ENCODE assay signal across 12 mouse cellular contexts in the genomic region with DNA sequence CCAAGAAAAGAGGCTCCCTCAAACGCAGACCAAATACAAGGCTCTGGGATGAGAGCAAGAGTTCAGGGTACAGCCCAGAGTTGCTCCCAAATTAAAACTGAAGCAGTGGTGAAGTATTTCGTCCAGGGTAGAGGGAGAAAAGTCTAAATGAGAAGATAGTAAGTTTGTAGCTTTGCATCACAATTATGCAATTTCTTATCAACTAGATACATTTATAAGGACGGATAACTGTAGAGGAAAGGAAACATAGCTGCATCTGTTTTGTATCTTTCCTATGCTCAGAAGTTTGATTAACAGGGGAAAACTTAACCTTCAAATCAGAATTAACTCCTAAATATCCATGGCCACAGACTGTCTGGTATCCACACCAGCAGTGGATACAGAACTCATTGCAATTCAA. TPM values are rescaled to one million over a fixed set of nuclear protein-coding genes. Genes with fewer than 3 reads are reported as not detected.
DNase-seq lines count a peak whose midpoint lies in the region; ATAC-seq lines count a peak whose summit lies in the region.
"Had no signal": no experiment of that assay in that cellular context is flagged by ENCODE, and none has a peak within 500 bp of the region (broad histone marks: within the 10 kb centered on the region; RNA-seq: fewer than 3 reads in every experiment).

No protein-coding gene starts in this region.

- H3K9me3 ChIP-seq in heart, embryonic 13.5 days = no peaks in the 10 kb centered on the region
- H3K9me3 ChIP-seq in lung, embryonic 15.5 days = no peaks in the 10 kb centered on the region
- no peaks in the 10 kb centered on the region for H3K9me3 ChIP-seq in limb, embryonic 10.5 days (replicated peaks)
- no peaks in the 10 kb centered on the region for H3K9me3 ChIP-seq in stomach, embryonic 15.5 days
- H3K9me3 ChIP-seq: midbrain, embryonic 15.5 days had no signal

- peaks cover 74% of the 10 kb centered on the region for H3K4me1 ChIP-seq in heart, embryonic 13.5 days
- peaks cover 49% of the 10 kb centered on the region for H3K4me1 ChIP-seq in lung, embryonic 15.5 days
- H3K4me1 ChIP-seq in limb, embryonic 10.5 days = peaks cover 90% of the 10 kb centered on the region
- peaks cover 34% of the 10 kb centered on the region for H3K4me1 ChIP-seq in stomach, embryonic 15.5 days

- WGBS in heart, embryonic 13.5 days = 40% methylated on average over 3 of the region's 3 CpGs
- 36% methylated on average over 3 of the region's 3 CpGs for WGBS in lung, embryonic 15.5 days
- WGBS in limb, embryonic 10.5 days = 44% methylated on average over 3 of the region's 3 CpGs
- 38% methylated on average over 3 of the region's 3 CpGs for WGBS in stomach, embryonic 15.5 days

- no peaks in the 10 kb centered on the region for H3K36me3 ChIP-seq in heart, embryonic 13.5 days
- no peaks in the 10 kb centered on the region for H3K36me3 ChIP-seq in lung, embryonic 15.5 days
- peaks cover 4% of the 10 kb centered on the region; the same call in 1 of the 2 replicates for H3K36me3 ChIP-seq in limb, embryonic 10.5 days
- no peaks in the 10 kb centered on the region for H3K36me3 ChIP-seq in stomach, embryonic 15.5 days
- H3K36me3 ChIP-seq: midbrain, embryonic 15.5 days had no signal

- peak overlapping the region; percentile 95 for H3K4me2 ChIP-seq in heart, embryonic 13.5 days
- no peak overlapping the region for H3K4me2 ChIP-seq in lung, embryonic 15.5 days
- H3K4me2 ChIP-seq in stomach, embryonic 15.5 days = no peak overlapping the region
- H3K4me2 ChIP-seq: midbrain, embryonic 15.5 days had no signal

- intact Hi-C loops in heart, postnatal 14 days (cut with DNase I) = loop anchor here (5.0 kb wide), 1 partner anchor 33 kb away; no protein-coding TSS in a partner anchor

- ATAC-seq in heart, embryonic 13.5 days (ENCODE audit: extremely low read depth, insufficient number of reproducible peaks, low FRiP score, low TSS enrichment) = no peak
- ATAC-seq in lung, embryonic 15.5 days (ENCODE audit: borderline replicate concordance, extremely low read depth, low FRiP score, low TSS enrichment) = no peak
- no peak for ATAC-seq in stomach, embryonic 15.5 days (ENCODE audit: insufficient read depth, low FRiP score, low read depth)
- ATAC-seq: midbrain, embryonic 15.5 days had no signal

- peak overlapping the region; percentile 67 for H3K27ac ChIP-seq in heart, embryonic 13.5 days (replicated peaks)
- H3K27ac ChIP-seq in lung, embryonic 15.5 days = peak overlapping the region; percentile 58
- H3K27ac ChIP-seq in limb, embryonic 10.5 days = peak overlapping the region; percentile 79
- H3K27ac ChIP-seq in stomach, embryonic 15.5 days = peak overlapping the region; percentile 69
- H3K27ac ChIP-seq: heart, adult 2 months; midbrain, embryonic 15.5 days had no signal

- peak overlapping the region; percentile 22; the same call in 1 of the 2 replicates for H3K4me3 ChIP-seq in heart, embryonic 13.5 days
- H3K4me3 ChIP-seq in lung, embryonic 15.5 days = no peak overlapping the region
- H3K4me3 ChIP-seq in limb, embryonic 10.5 days = no peak overlapping the region
- H3K4me3 ChIP-seq in stomach, embryonic 15.5 days (replicated peaks) = no peak overlapping the region
- H3K4me3 ChIP-seq: heart, adult 2 months; midbrain, embryonic 15.5 days had no signal

- 0 out of 2 replicates have a peak overlapping the region, but pooled peaks have one; percentile 6 for H3K9ac ChIP-seq in heart, embryonic 13.5 days
- no peak overlapping the region for H3K9ac ChIP-seq in lung, embryonic 15.5 days
- no peak overlapping the region for H3K9ac ChIP-seq in stomach, embryonic 15.5 days
- H3K9ac ChIP-seq: midbrain, embryonic 15.5 days had no signal

- peaks cover 16% of the 10 kb centered on the region for H3K27me3 ChIP-seq in heart, embryonic 13.5 days (replicated peaks)
- H3K27me3 ChIP-seq in lung, embryonic 15.5 days = no peaks in the 10 kb centered on the region
- no peaks in the 10 kb centered on the region for H3K27me3 ChIP-seq in limb, embryonic 10.5 days (ENCODE audit: low read depth, poor library complexity, severe bottlenecking)
- H3K27me3 ChIP-seq in stomach, embryonic 15.5 days (replicated peaks) = no peaks in the 10 kb centered on the region
- H3K27me3 ChIP-seq: midbrain, embryonic 15.5 days had no signal

- no peak for DNase-seq in heart, postnatal 14 days
- DNase-seq in lung, adult 18-20 months = no peak
- no peak for DNase-seq in limb, embryonic 10.5 days (ENCODE audit: low spot score)
- DNase-seq in cerebellum, adult 9-11 months = no peak
- no peak for DNase-seq in testis, postnatal 14 days (ENCODE audit: low spot score)
- DNase-seq: heart, adult 2 months; right cerebral cortex, postnatal 4 days; thymus, adult 18-20 months had no signal

RNA-seq across cellular contexts. Expression of a gene that starts 4.7 kb away (rescaled TPM):
- polyA plus RNA-seq in heart, embryonic 13.5 days (2015; fragmentation: Nextera tagmentation; extraction: Ambion mirVana) = 21.7 and 24.8 TPM in 2 replicates
- total RNA-seq in heart, postnatal 14 days (2021) = 10 to 100 TPM in 1 of 2 experiments, 1 to 10 TPM in 1; 9.9 to 12.6 TPM
- polyA plus RNA-seq in lung, embryonic 15.5 days (2015; fragmentation: Nextera tagmentation; extraction: Ambion mirVana) = 29.3 and 31.9 TPM in 2 replicates
- polyA plus RNA-seq in limb, embryonic 10.5 days (2016; fragmentation: Nextera tagmentation; extraction: Ambion mirVana) = 53.3 and 53.6 TPM in 2 replicates
- polyA plus RNA-seq in stomach, embryonic 15.5 days (2015; fragmentation: Nextera tagmentation; extraction: Ambion mirVana) = 36.6 and 39.8 TPM in 2 replicates
